Mouse (Mus musculus) lung, embryonic 16.5 days (tissue): ENCODE data around the gene Pgm2l1. TPM values are rescaled to one million over a fixed set of nuclear protein-coding genes. Genes with fewer than 3 reads are reported as not detected.

ENCODE experiments used
- ATAC-seq: fragments of 200-750 bp; cut with Nextera tagmentation; 2 replicates; pipeline ENCODE4 v1.8.0; 2017; ENCODE audit warnings: low read depth, mild to moderate bottlenecking, moderate library complexity
- H3K27ac ChIP-seq: fragments of 300-500 bp; sonication (generic); 2 replicates; pipeline ENCODE4 v1.5.1; 2014; ENCODE audit warnings: mild to moderate bottlenecking, control low read depth, low read length
- H3K27me3 ChIP-seq: fragments of 300-500 bp; sonication (generic); 2 replicates; pipeline ENCODE4 v1.6.1; 2014; ENCODE audit warnings: low read depth, low read length, mixed read lengths; ENCODE audit not compliant: control insufficient read depth, insufficient read depth
- H3K36me3 ChIP-seq: fragments of 300-500 bp; sonication (generic); 2 replicates; pipeline ENCODE4 v1.6.1; 2014; ENCODE audit warnings: low read length; ENCODE audit not compliant: control insufficient read depth, insufficient read depth
- H3K4me1 ChIP-seq: fragments of 300-500 bp; sonication (generic); replicated peaks from 2 replicates; pipeline ENCODE4 v1.6.1; 2014; ENCODE audit warnings: low read length, mixed read lengths; ENCODE audit not compliant: control insufficient read depth, insufficient read depth
- H3K4me2 ChIP-seq: fragments of 300-500 bp; sonication (generic); 2 replicates; pipeline ENCODE4 v1.6.1; 2014; ENCODE audit warnings: low read depth, low read length, control low read depth
- H3K4me3 ChIP-seq: fragments of 300-500 bp; sonication (generic); 2 replicates; pipeline ENCODE4 v1.5.1; 2014; ENCODE audit warnings: mild to moderate bottlenecking, low read length, control low read depth
- H3K9ac ChIP-seq: fragments of 300-500 bp; sonication (generic); 2 replicates; pipeline ENCODE4 v1.6.1; 2014; ENCODE audit warnings: low read length, control low read depth
- H3K9me3 ChIP-seq: fragments of 300-500 bp; sonication (generic); 2 replicates; pipeline ENCODE4 v1.6.1; 2016; ENCODE audit warnings: low read length; ENCODE audit not compliant: control insufficient read depth
- WGBS: fragments of 180-500 bp; shearing (Covaris S2); extraction: QIAGEN DNeasy Blood & Tissue Kit; methylation state at CpG from one replicate; pipeline ENCODE4 v1.1.7; 2014; 5-methylcytosine and 5-hydroxymethylcytosine counted together
- polyA plus RNA-seq: library from polyadenylated mRNA; unstranded; fragments of >200 nt; fragmentation: Nextera tagmentation; extraction: Ambion mirVana; gene quantifications from 2 replicates; pipeline ENCODE4 v1.2.1, GENCODE M21; 2015

Gene Pgm2l1
- polyA plus RNA-seq, 1 experiment from 2014 or later: 2.0 TPM

- no peaks in the 10 kb centered on the region for H3K27me3 ChIP-seq
- no peak overlapping the region for H3K27ac ChIP-seq
- peaks cover 10% of the 10 kb centered on the region for H3K4me1 ChIP-seq
- H3K9ac ChIP-seq: no peak overlapping the region
- 58% methylated on average over 3 of the region's 3 CpGs for WGBS
- no peak overlapping the region for H3K4me3 ChIP-seq
- ATAC-seq: peak; percentile 44; the same call in 1 of the 2 replicates
- H3K4me2 ChIP-seq: no peak overlapping the region
- no peaks in the 10 kb centered on the region for H3K9me3 ChIP-seq
- H3K36me3 ChIP-seq: no peaks in the 10 kb centered on the region
Measured at GRCm38 (mm10) chr7:100301390-100301789, 74.2 kb downstream of the Pgm2l1 start.

- Histone ChIP-seq H3K27ac (peak overlapping the region; percentile 54), H3K27me3 (no peaks in the 10 kb centered on the region), H3K4me3 (no peak overlapping the region), H3K36me3 (no peaks in the 10 kb centered on the region), H3K4me2 (no peak overlapping the region), H3K9ac (no peak overlapping the region), H3K4me1 (peaks cover 10% of the 10 kb centered on the region), H3K9me3 (no peaks in the 10 kb centered on the region)
- peak; percentile 84 for ATAC-seq
- WGBS: 25% methylated on average over 4 of the region's 4 CpGs
Measured at GRCm38 (mm10) chr7:100302316-100302715, 75.1 kb downstream of the Pgm2l1 start.

- Histone ChIP-seq H3K4me1 (peaks cover 20% of the 10 kb centered on the region), H3K4me3 (no peak overlapping the region), H3K4me2 (no peak overlapping the region), H3K36me3 (0 out of 2 replicates have a peak, but pooled peaks cover under 1% of the 10 kb centered on the region), H3K9ac (no peak overlapping the region), H3K27ac (no peak overlapping the region), H3K27me3 (no peaks in the 10 kb centered on the region), H3K9me3 (no peaks in the 10 kb centered on the region)
- 87% methylated on average over 9 of the region's 9 CpGs for WGBS
- ATAC-seq: no peak
Measured at GRCm38 (mm10) chr7:100305894-100306293, 78.7 kb downstream of the Pgm2l1 start.

GRCm38 (mm10) chr7:100307872-100308653 is 80.9 kb downstream of the Pgm2l1 start:
- no peak overlapping the region for H3K27ac ChIP-seq
- WGBS: 75% methylated on average over 6 of the region's 6 CpGs
- peaks cover 9% of the 10 kb centered on the region for H3K4me1 ChIP-seq
- no peak overlapping the region for H3K4me3 ChIP-seq
- H3K9me3 ChIP-seq: no peaks in the 10 kb centered on the region
- no peak overlapping the region for H3K4me2 ChIP-seq
- no peaks in the 10 kb centered on the region for H3K27me3 ChIP-seq
- H3K36me3 ChIP-seq: peaks cover 3% of the 10 kb centered on the region; the same call in 1 of the 2 replicates
- no peak for ATAC-seq
- H3K9ac ChIP-seq: no peak overlapping the region

- H3K4me3 ChIP-seq: no peak overlapping the region
- H3K36me3 ChIP-seq: peaks cover 3% of the 10 kb centered on the region; the same call in 1 of the 2 replicates
- H3K4me2 ChIP-seq: no peak overlapping the region
- ATAC-seq: peak; percentile 76; the same call in 1 of the 2 replicates
- no peaks in the 10 kb centered on the region for H3K27me3 ChIP-seq
- 29% methylated on average over 1 of the region's 1 CpGs for WGBS
- H3K9ac ChIP-seq: no peak overlapping the region
- no peaks in the 10 kb centered on the region for H3K9me3 ChIP-seq
- H3K27ac ChIP-seq: peak overlapping the region; percentile 13
- H3K4me1 ChIP-seq: peaks cover 9% of the 10 kb centered on the region
Measured at GRCm38 (mm10) chr7:100309216-100309615, 82.0 kb downstream of the Pgm2l1 start.

- Histone ChIP-seq H3K36me3 (peaks cover 3% of the 10 kb centered on the region; the same call in 1 of the 2 replicates), H3K27ac (no peak overlapping the region), H3K4me1 (peaks cover 9% of the 10 kb centered on the region), H3K4me3 (no peak overlapping the region), H3K4me2 (no peak overlapping the region), H3K9me3 (no peaks in the 10 kb centered on the region), H3K27me3 (no peaks in the 10 kb centered on the region), H3K9ac (no peak overlapping the region)
- ATAC-seq: no peak
- 59% methylated on average over 6 of the region's 6 CpGs for WGBS
Measured at GRCm38 (mm10) chr7:100309679-100310078, 82.5 kb downstream of the Pgm2l1 start.

- no peak overlapping the region for H3K4me3 ChIP-seq
- H3K27ac ChIP-seq: no peak overlapping the region
- peaks cover 3% of the 10 kb centered on the region; the same call in 1 of the 2 replicates for H3K36me3 ChIP-seq
- no peak overlapping the region for H3K4me2 ChIP-seq
- ATAC-seq: no peak
- 71% methylated on average over 12 of the region's 12 CpGs for WGBS
- no peaks in the 10 kb centered on the region for H3K9me3 ChIP-seq
- H3K9ac ChIP-seq: no peak overlapping the region
- H3K4me1 ChIP-seq: peaks cover 9% of the 10 kb centered on the region
- no peaks in the 10 kb centered on the region for H3K27me3 ChIP-seq
Measured at GRCm38 (mm10) chr7:100310290-100310689, 83.1 kb downstream of the Pgm2l1 start.

GRCm38 (mm10) chr7:100312716-100313115 is 85.5 kb downstream of the Pgm2l1 start:
- H3K9me3 ChIP-seq: no peaks in the 10 kb centered on the region
- 90% methylated on average over 4 of the region's 4 CpGs for WGBS
- no peak overlapping the region for H3K9ac ChIP-seq
- peaks cover 3% of the 10 kb centered on the region; the same call in 1 of the 2 replicates for H3K36me3 ChIP-seq
- H3K4me1 ChIP-seq: peaks cover 9% of the 10 kb centered on the region
- H3K27me3 ChIP-seq: no peaks in the 10 kb centered on the region
- H3K4me2 ChIP-seq: no peak overlapping the region
- ATAC-seq: no peak
- no peak overlapping the region for H3K27ac ChIP-seq
- no peak overlapping the region for H3K4me3 ChIP-seq

- Histone ChIP-seq H3K27ac (no peak overlapping the region), H3K36me3 (no peaks in the 10 kb centered on the region), H3K4me3 (no peak overlapping the region), H3K4me2 (no peak overlapping the region), H3K4me1 (0 out of 2 replicates have a peak, but pooled peaks cover 2% of the 10 kb centered on the region), H3K9me3 (no peaks in the 10 kb centered on the region), H3K27me3 (no peaks in the 10 kb centered on the region), H3K9ac (no peak overlapping the region)
- WGBS: 82% methylated on average over 8 of the region's 8 CpGs
- ATAC-seq: no peak
Measured at GRCm38 (mm10) chr7:100316924-100317323, 89.7 kb downstream of the Pgm2l1 start.
